Mouse (Mus musculus): ENCODE data around the gene Kcnk10.

DNA sequence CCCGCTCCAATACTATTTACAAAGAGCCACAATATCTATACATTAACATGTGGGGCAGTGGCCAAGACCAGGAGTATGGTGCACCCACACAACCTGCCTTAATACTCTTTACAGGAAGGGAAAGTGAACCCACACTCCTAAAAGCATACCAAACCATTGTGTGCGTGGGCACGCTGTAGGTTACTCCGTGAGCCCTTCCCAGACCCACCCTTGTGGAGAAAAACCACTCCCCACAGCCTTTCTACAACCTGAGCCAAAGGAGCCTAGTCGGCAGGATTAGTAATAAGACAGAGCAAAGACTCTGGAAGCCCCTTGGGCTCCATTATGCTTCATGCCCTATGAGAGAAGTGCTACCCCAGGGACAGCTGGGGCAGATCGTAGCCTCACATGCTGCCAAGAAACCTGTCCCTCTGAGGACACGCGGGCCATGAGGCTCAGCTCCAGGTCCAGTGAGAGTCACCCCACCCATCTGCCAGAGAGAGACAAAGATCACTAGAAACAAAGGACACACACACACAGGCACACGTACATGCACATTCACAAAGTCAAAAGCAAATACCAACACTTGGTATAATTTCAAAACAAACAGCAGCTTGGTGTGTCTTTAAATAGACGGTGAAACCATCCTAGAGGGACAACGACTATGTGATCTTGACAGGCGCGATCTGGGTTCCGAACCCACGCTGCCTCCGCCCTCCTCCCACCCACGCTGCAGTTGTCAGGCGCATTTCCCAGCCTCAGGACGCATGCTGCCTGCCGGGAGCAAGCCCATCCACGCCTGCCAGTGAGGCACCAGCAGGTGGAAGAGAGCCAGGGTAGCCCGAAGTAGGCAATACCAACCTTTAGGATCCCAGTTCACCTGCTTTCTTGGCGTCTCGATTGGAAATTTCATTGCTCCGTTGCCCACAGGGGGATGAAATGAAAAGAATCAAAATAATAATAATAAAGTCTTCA lies 4.5 kb downstream of the Kcnk10 start:
- no peak for TF ChIP-seq CTCF (IDR thresholded peaks at IDR 0.05; ENCODE audit: borderline replicate concordance, insufficient read depth, low read depth, low read length)
- peak; percentile 59 for TF ChIP-seq POLR2A (IDR thresholded peaks at IDR 0.05; ENCODE audit: borderline replicate concordance, insufficient read depth, low read length)
